ENCODE assay signal across 10 mouse cellular contexts in genomic region chr14:22745882-22746480, GRCm38 (mm10).
DNase-seq lines count a peak whose midpoint lies in the region; ATAC-seq lines count a peak whose summit lies in the region.
"Had no signal": no experiment of that assay in that cellular context is flagged by ENCODE, and none has a peak within 500 bp of the region (broad histone marks: within the 10 kb centered on the region; RNA-seq: fewer than 3 reads in every experiment).

No protein-coding gene starts in this region.

- H3K4me1 ChIP-seq in heart, embryonic 10.5 days = peaks cover 13% of the 10 kb centered on the region
- H3K4me1 ChIP-seq in forebrain, embryonic 12.5 days = peaks cover 18% of the 10 kb centered on the region
- peaks cover 8% of the 10 kb centered on the region; the same call in 1 of the 2 replicates for H3K4me1 ChIP-seq in limb, embryonic 11.5 days (ENCODE audit: control insufficient read depth, insufficient read depth, low read length)

- ATAC-seq in forebrain, embryonic 12.5 days (ENCODE audit: low FRiP score) = peak; percentile 77
- ATAC-seq in limb, embryonic 11.5 days (ENCODE audit: insufficient number of reproducible peaks, low FRiP score, low TSS enrichment, low read depth) = no peak

- intact Hi-C loops in heart, postnatal 25 days (cut with DNase I) = no loop called here

- peak overlapping the region; percentile 71 for H3K27ac ChIP-seq in heart, embryonic 10.5 days
- H3K27ac ChIP-seq in forebrain, embryonic 12.5 days = peak overlapping the region; percentile 70
- H3K27ac ChIP-seq in limb, embryonic 11.5 days (replicated peaks; ENCODE audit: low read depth, low read length) = 0 out of 2 replicates have a peak overlapping the region, but pooled peaks have one; percentile 10
- H3K27ac ChIP-seq: limb, embryonic 13.5 days had no signal

- 8% methylated on average over 5 of the region's 5 CpGs for WGBS in heart, embryonic 10.5 days
- WGBS in forebrain, embryonic 12.5 days = 0% methylated on average over 5 of the region's 5 CpGs
- WGBS in limb, embryonic 11.5 days = 5% methylated on average over 5 of the region's 5 CpGs

- peak overlapping the region; percentile 10 for H3K4me2 ChIP-seq in forebrain, embryonic 12.5 days
- H3K4me2 ChIP-seq in limb, embryonic 11.5 days (ENCODE audit: low read depth, severe bottlenecking) = no peak overlapping the region
- H3K4me2 ChIP-seq: limb, embryonic 13.5 days had no signal

- no peak overlapping the region for H3K4me3 ChIP-seq in heart, embryonic 10.5 days
- H3K4me3 ChIP-seq in forebrain, embryonic 12.5 days (replicated peaks) = no peak overlapping the region
- no peak overlapping the region for H3K4me3 ChIP-seq in limb, embryonic 11.5 days (ENCODE audit: low read depth, low read length)
- H3K4me3 ChIP-seq: limb, embryonic 13.5 days had no signal

- no peak overlapping the region for H3K9ac ChIP-seq in forebrain, embryonic 12.5 days
- H3K9ac ChIP-seq in limb, embryonic 11.5 days (ENCODE audit: low read length) = peak overlapping the region; percentile 35
- H3K9ac ChIP-seq: limb, embryonic 13.5 days had no signal

- H3K36me3 ChIP-seq in heart, embryonic 10.5 days = no peaks in the 10 kb centered on the region
- H3K36me3 ChIP-seq in forebrain, embryonic 12.5 days (replicated peaks) = no peaks in the 10 kb centered on the region
- no peaks in the 10 kb centered on the region for H3K36me3 ChIP-seq in limb, embryonic 11.5 days (ENCODE audit: control insufficient read depth, insufficient read depth, low read length)
- H3K36me3 ChIP-seq: limb, embryonic 13.5 days had no signal

- DNase-seq in heart, embryonic 10.5 days (ENCODE audit: low spot score) = no peak
- no peak for DNase-seq in heart, postnatal 25 days (ENCODE audit: low spot score)
- peak; percentile 42 for DNase-seq in limb, embryonic 11.5 days (ENCODE audit: low spot score)
- DNase-seq in neural tube, embryonic 10.5 days (ENCODE audit: extremely low spot score, low spot score) = peak; percentile 42
- DNase-seq in frontal cortex, postnatal 10 days (ENCODE audit: low spot score in 2 of 2) = no peak
- no peak for DNase-seq in adrenal gland, adult 2 months
- DNase-seq in cerebellum, postnatal 25 days = no peak
- DNase-seq: adrenal gland, postnatal 14 days had no signal

- H3K9me3 ChIP-seq in heart, embryonic 10.5 days = no peaks in the 10 kb centered on the region
- no peaks in the 10 kb centered on the region for H3K9me3 ChIP-seq in forebrain, embryonic 12.5 days
- H3K9me3 ChIP-seq in limb, embryonic 11.5 days (ENCODE audit: control insufficient read depth, low read length) = no peaks in the 10 kb centered on the region
- H3K9me3 ChIP-seq: limb, embryonic 13.5 days had no signal

- no peaks in the 10 kb centered on the region for H3K27me3 ChIP-seq in heart, embryonic 10.5 days (ENCODE audit: insufficient read depth, poor library complexity, severe bottlenecking)
- peaks cover 66% of the 10 kb centered on the region for H3K27me3 ChIP-seq in forebrain, embryonic 12.5 days
- no peaks in the 10 kb centered on the region for H3K27me3 ChIP-seq in limb, embryonic 11.5 days (ENCODE audit: control insufficient read depth, insufficient read depth, low read length)
- H3K27me3 ChIP-seq: limb, embryonic 13.5 days had no signal

Comparison
In these comparisons a context has a peak if more than half of its experiments do, and no peak if none do; other contexts are left out.
1. DNase-seq: peak in limb, embryonic 11.5 days (single experiment) and neural tube, embryonic 10.5 days (single experiment); none in heart, embryonic 10.5 days (single experiment), heart, postnatal 25 days (single experiment), frontal cortex, postnatal 10 days (0 of 2), adrenal gland, adult 2 months (single experiment) and cerebellum, postnatal 25 days (0 of 2).
2. H3K27ac ChIP-seq: peak in every context shown above with its lines; median percentile 71 in heart, embryonic 10.5 days; 70 in forebrain, embryonic 12.5 days; 10 in limb, embryonic 11.5 days.